Mouse (Mus musculus): ENCODE data around the gene Coro7. TPM values are rescaled to one million over a fixed set of nuclear protein-coding genes. Genes with fewer than 3 reads are reported as not detected.
A peak's percentile ranks its signal among the peaks of the same experiment; 100 is the strongest.

The Coro7 gene
- total and polyA plus RNA-seq, 2 experiments from 2014 or later: 9.9 to 17.8 TPM

GRCm38 (mm10) chr16:4600701-4601310 is 78.8 kb downstream of the Coro7 start:
- Histone ChIP-seq H3K27ac (ENCODE audit: low read depth) (peak overlapping the region; percentile 83), H3K27me3 (ENCODE audit: control insufficient read depth, insufficient read depth, low read length) (no peaks in the 10 kb centered on the region), H3K9me3 (replicated peaks; ENCODE audit: control insufficient read depth, low read length) (no peaks in the 10 kb centered on the region), H3K36me3 (replicated peaks; ENCODE audit: control insufficient read depth, insufficient read depth, low read length) (no peaks in the 10 kb centered on the region), H3K9ac (replicated peaks; ENCODE audit: low read depth, low read length) (0 out of 2 replicates have a peak overlapping the region, but pooled peaks have one; percentile 1), H3K4me1 (ENCODE audit: control insufficient read depth, insufficient read depth) (peaks cover 83% of the 10 kb centered on the region), H3K4me3 (ENCODE audit: low read depth, low read length) (no peak overlapping the region), H3K4me2 (ENCODE audit: low read depth, low read length) (no peak overlapping the region)
- no peak for ATAC-seq (ENCODE audit: insufficient read depth, low read depth)
- TF ChIP-seq CTCF (IDR thresholded peaks at IDR 0.05; ENCODE audit: low read depth) (no peak), EP300 (IDR thresholded peaks at IDR 0.05; ENCODE audit: low read depth) (no peak)
- no peak for DNase-seq (ENCODE audit: low spot score)
- WGBS: 58% methylated on average over 9 of the region's 9 CpGs

GRCm38 (mm10) chr16:4599616-4600015 is 80.0 kb downstream of the Coro7 start:
- H3K9ac ChIP-seq (replicated peaks; ENCODE audit: low read depth, low read length): 0 out of 2 replicates have a peak overlapping the region, but pooled peaks have one; percentile 31
- H3K4me1 ChIP-seq (ENCODE audit: control insufficient read depth, insufficient read depth): peaks cover 79% of the 10 kb centered on the region
- H3K9me3 ChIP-seq (replicated peaks; ENCODE audit: control insufficient read depth, low read length): no peaks in the 10 kb centered on the region
- no peaks in the 10 kb centered on the region for H3K27me3 ChIP-seq (ENCODE audit: control insufficient read depth, insufficient read depth, low read length)
- H3K4me3 ChIP-seq (ENCODE audit: low read depth, low read length): no peak overlapping the region
- ATAC-seq (ENCODE audit: insufficient read depth, low read depth): no peak
- H3K4me2 ChIP-seq (ENCODE audit: low read depth, low read length): no peak overlapping the region
- no peaks in the 10 kb centered on the region for H3K36me3 ChIP-seq (replicated peaks; ENCODE audit: control insufficient read depth, insufficient read depth, low read length)
- DNase-seq (ENCODE audit: low spot score): no peak
- 79% methylated on average over 3 of the region's 3 CpGs for WGBS
- TF ChIP-seq EP300 (IDR thresholded peaks at IDR 0.05; ENCODE audit: low read depth): no peak
- no peak for TF ChIP-seq CTCF (IDR thresholded peaks at IDR 0.05; ENCODE audit: low read depth)
- no peak overlapping the region for H3K27ac ChIP-seq (ENCODE audit: low read depth)

- TF ChIP-seq CTCF (IDR thresholded peaks at IDR 0.05; ENCODE audit: low read depth): no peak
- TF ChIP-seq EP300 (IDR thresholded peaks at IDR 0.05; ENCODE audit: low read depth): no peak
- Histone ChIP-seq H3K9me3 (replicated peaks; ENCODE audit: control insufficient read depth, low read length) (no peaks in the 10 kb centered on the region), H3K36me3 (replicated peaks; ENCODE audit: control insufficient read depth, insufficient read depth, low read length) (no peaks in the 10 kb centered on the region), H3K4me3 (ENCODE audit: low read depth, low read length) (no peak overlapping the region), H3K4me1 (ENCODE audit: control insufficient read depth, insufficient read depth) (peaks cover 73% of the 10 kb centered on the region), H3K27me3 (ENCODE audit: control insufficient read depth, insufficient read depth, low read length) (no peaks in the 10 kb centered on the region), H3K9ac (replicated peaks; ENCODE audit: low read depth, low read length) (peak overlapping the region; percentile 31; the same call in 1 of the 2 replicates), H3K27ac (ENCODE audit: low read depth) (no peak overlapping the region), H3K4me2 (ENCODE audit: low read depth, low read length) (no peak overlapping the region)
- DNase-seq (ENCODE audit: low spot score) (no peak), ATAC-seq (ENCODE audit: insufficient read depth, low read depth) (no peak)
- WGBS: 32% methylated on average over 6 of the region's 6 CpGs
These were observed 80.6 kb downstream of the Coro7 start for GRCm38 (mm10) chr16:4598891-4599543.

- H3K9ac ChIP-seq (replicated peaks; ENCODE audit: low read depth, low read length): no peak overlapping the region
- peaks cover 71% of the 10 kb centered on the region for H3K4me1 ChIP-seq (ENCODE audit: control insufficient read depth, insufficient read depth)
- no peaks in the 10 kb centered on the region for H3K36me3 ChIP-seq (replicated peaks; ENCODE audit: control insufficient read depth, insufficient read depth, low read length)
- no peak overlapping the region for H3K4me3 ChIP-seq (ENCODE audit: low read depth, low read length)
- DNase-seq (ENCODE audit: low spot score): no peak
- no peak for ATAC-seq (ENCODE audit: insufficient read depth, low read depth)
- no peaks in the 10 kb centered on the region for H3K9me3 ChIP-seq (replicated peaks; ENCODE audit: control insufficient read depth, low read length)
- H3K4me2 ChIP-seq (ENCODE audit: low read depth, low read length): no peak overlapping the region
- H3K27ac ChIP-seq (ENCODE audit: low read depth): 0 out of 2 replicates have a peak overlapping the region, but pooled peaks have one; percentile 9
- TF ChIP-seq EP300 (IDR thresholded peaks at IDR 0.05; ENCODE audit: low read depth) (no peak), CTCF (IDR thresholded peaks at IDR 0.05; ENCODE audit: low read depth) (no peak)
- H3K27me3 ChIP-seq (ENCODE audit: control insufficient read depth, insufficient read depth, low read length): no peaks in the 10 kb centered on the region
- WGBS: 73% methylated on average over 5 of the region's 5 CpGs
These were observed 81.5 kb downstream of the Coro7 start for GRCm38 (mm10) chr16:4598041-4598440.

GRCm38 (mm10) chr16:4597296-4597695 is 82.3 kb downstream of the Coro7 start:
- WGBS: 59% methylated on average over 7 of the region's 7 CpGs
- H3K9ac ChIP-seq (replicated peaks; ENCODE audit: low read depth, low read length): no peak overlapping the region
- no peak overlapping the region for H3K27ac ChIP-seq (ENCODE audit: low read depth)
- H3K36me3 ChIP-seq (replicated peaks; ENCODE audit: control insufficient read depth, insufficient read depth, low read length): no peaks in the 10 kb centered on the region
- no peaks in the 10 kb centered on the region for H3K9me3 ChIP-seq (replicated peaks; ENCODE audit: control insufficient read depth, low read length)
- no peak for DNase-seq (ENCODE audit: low spot score)
- H3K4me2 ChIP-seq (ENCODE audit: low read depth, low read length): no peak overlapping the region
- H3K27me3 ChIP-seq (ENCODE audit: control insufficient read depth, insufficient read depth, low read length): no peaks in the 10 kb centered on the region
- ATAC-seq (ENCODE audit: insufficient read depth, low read depth): no peak
- TF ChIP-seq CTCF (IDR thresholded peaks at IDR 0.05; ENCODE audit: low read depth) (no peak), EP300 (IDR thresholded peaks at IDR 0.05; ENCODE audit: low read depth) (no peak)
- H3K4me1 ChIP-seq (ENCODE audit: control insufficient read depth, insufficient read depth): peaks cover 64% of the 10 kb centered on the region
- no peak overlapping the region for H3K4me3 ChIP-seq (ENCODE audit: low read depth, low read length)
